Mouse (Mus musculus) kidney, embryonic 14.5 days (tissue): ENCODE results near the gene Atf2. TPM values are rescaled to one million over a fixed set of nuclear protein-coding genes. Genes with fewer than 3 reads are reported as not detected.
"Not testable (repeated sequence)": the region's sequence is repeated elsewhere in the genome, so short reads cannot be mapped to it uniquely, and the experiment has no call there.

Experiments
- ATAC-seq: fragments of 200-750 bp; cut with Nextera tagmentation; 2 replicates; pipeline ENCODE4 v1.8.0; 2017; ENCODE audit warnings: moderate number of reproducible peaks, mild to moderate bottlenecking, moderate TSS enrichment, moderate library complexity; ENCODE audit not compliant: low FRiP score, low TSS enrichment
- H3K27ac ChIP-seq: fragments of 300-500 bp; sonication (generic); 2 replicates; pipeline ENCODE4 v1.5.1; 2014; ENCODE audit warnings: low read depth, mild to moderate bottlenecking, low read length, moderate library complexity, mixed read lengths
- H3K27me3 ChIP-seq: fragments of 300-500 bp; sonication (generic); 2 replicates; pipeline ENCODE4 v1.6.1; 2014; ENCODE audit warnings: mild to moderate bottlenecking, low read length; ENCODE audit not compliant: control insufficient read depth, insufficient read depth
- H3K36me3 ChIP-seq: fragments of 300-500 bp; sonication (generic); 2 replicates; pipeline ENCODE4 v1.6.1; 2014; ENCODE audit warnings: low read length, mixed read lengths; ENCODE audit not compliant: control insufficient read depth, insufficient read depth
- H3K4me1 ChIP-seq: fragments of 300-500 bp; sonication (generic); 2 replicates; pipeline ENCODE4 v1.6.1; 2014; ENCODE audit warnings: low read length, mixed read lengths; ENCODE audit not compliant: control insufficient read depth, insufficient read depth
- H3K4me2 ChIP-seq: fragments of 300-500 bp; sonication (generic); replicated peaks from 2 replicates; pipeline ENCODE4 v1.6.1; 2014; ENCODE audit warnings: low read depth, mild to moderate bottlenecking, low read length
- H3K4me3 ChIP-seq: fragments of 300-500 bp; sonication (generic); 2 replicates; pipeline ENCODE4 v1.5.1; 2014; ENCODE audit warnings: mild to moderate bottlenecking, low read length
- H3K9ac ChIP-seq: fragments of 300-500 bp; sonication (generic); 2 replicates; pipeline ENCODE4 v1.6.1; 2014; ENCODE audit warnings: low read depth, mild to moderate bottlenecking, low read length, moderate library complexity
- H3K9me3 ChIP-seq: fragments of 300-500 bp; sonication (generic); 2 replicates; pipeline ENCODE4 v1.6.1; 2016; ENCODE audit warnings: low read length; ENCODE audit not compliant: control insufficient read depth
- WGBS: fragments of 180-500 bp; shearing (Covaris S2); extraction: QIAGEN DNeasy Blood & Tissue Kit; methylation state at CpG from one replicate; pipeline ENCODE4 v1.1.7; 2014; 5-methylcytosine and 5-hydroxymethylcytosine counted together
- polyA plus RNA-seq: library from polyadenylated mRNA; unstranded; fragments of >200 nt; fragmentation: Nextera tagmentation; extraction: Ambion mirVana; gene quantifications from 2 replicates; pipeline ENCODE4 v1.2.1, GENCODE M21; 2014

Gene Atf2
- polyA plus RNA-seq, 1 experiment from 2014 or later: 83.3 TPM

DNA sequence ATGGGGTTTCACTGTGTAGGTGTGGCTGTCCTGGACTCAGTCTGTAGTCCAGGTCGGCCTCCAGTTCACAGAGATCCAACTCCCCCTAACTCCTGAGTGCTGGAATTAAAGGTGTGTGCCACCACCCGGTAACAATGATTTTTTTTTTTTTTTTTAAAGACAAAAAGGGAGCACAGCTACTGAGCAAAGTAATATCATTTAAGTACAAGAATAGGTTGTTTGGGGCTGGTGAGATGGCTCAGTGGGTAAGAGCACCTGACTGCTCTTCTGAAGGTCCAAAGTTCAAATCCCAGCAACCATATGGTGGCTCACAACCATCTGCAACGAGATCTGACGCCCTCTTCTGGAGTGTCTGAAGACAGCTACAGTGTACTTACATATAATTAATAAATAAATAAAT, 4.5 kb upstream of the Atf2 start:
- H3K27ac ChIP-seq, H3K9ac ChIP-seq, H3K4me3 ChIP-seq, H3K9me3 ChIP-seq, H3K36me3 ChIP-seq, H3K4me2 ChIP-seq, ATAC-seq, H3K27me3 ChIP-seq, H3K4me1 ChIP-seq: not testable (repeated sequence)
- WGBS: 78% methylated on average over 4 of the region's 4 CpGs

DNA sequence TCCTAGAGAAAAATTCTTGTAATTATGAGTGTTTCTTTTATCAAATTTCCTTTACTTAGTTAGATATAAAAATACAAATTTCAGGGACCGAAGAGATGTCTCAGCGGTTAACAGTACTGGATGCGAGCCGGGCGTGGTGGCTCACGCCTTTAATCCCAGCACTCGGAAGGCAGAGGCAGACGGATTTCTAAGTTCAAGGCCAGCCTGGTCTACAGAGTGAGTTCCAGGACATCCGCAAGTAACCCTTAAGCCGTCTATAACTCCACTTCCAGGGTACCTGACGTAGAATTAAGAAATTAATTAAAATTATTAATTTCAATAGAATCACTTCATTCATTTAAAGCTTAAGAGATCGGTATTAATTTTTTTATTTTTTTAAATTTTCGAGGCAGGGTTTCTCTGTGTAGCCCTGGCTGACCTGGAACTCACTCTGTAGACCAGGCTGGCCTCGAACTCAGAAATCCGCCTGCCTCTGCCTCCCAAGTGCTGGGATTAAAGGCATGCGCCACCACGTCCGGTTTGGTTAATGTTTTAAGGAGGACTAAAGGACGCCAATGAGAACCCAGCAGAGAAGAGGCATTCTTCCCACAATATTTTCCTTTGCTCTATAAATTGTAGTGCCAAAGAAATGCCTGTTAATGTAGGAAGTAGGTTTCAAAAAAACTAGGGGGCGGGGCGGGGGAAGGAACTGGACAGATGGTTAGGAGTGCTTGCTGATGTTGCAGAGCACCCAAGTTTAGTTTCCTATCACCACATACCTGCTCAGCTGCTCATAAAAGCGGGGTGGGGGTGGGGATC, 1.2 kb upstream of the Atf2 start:
- 62% methylated on average over 22 of the region's 22 CpGs for WGBS
- H3K9me3 ChIP-seq: no peaks in the 10 kb centered on the region
- H3K4me3 ChIP-seq: peak overlapping the region; percentile 76
- H3K27ac ChIP-seq: peak overlapping the region; percentile 87
- H3K36me3 ChIP-seq: no peaks in the 10 kb centered on the region
- peak overlapping the region; percentile 36 for H3K4me2 ChIP-seq
- H3K4me1 ChIP-seq: no peaks in the 10 kb centered on the region
- H3K27me3 ChIP-seq: no peaks in the 10 kb centered on the region
- peak overlapping the region; percentile 75; the same call in 1 of the 2 replicates for H3K9ac ChIP-seq
- no peak for ATAC-seq

GRCm38 (mm10) chr2:73891701-73892463, 557 bp downstream of the Atf2 start:
- H3K9ac ChIP-seq: peak overlapping the region; percentile 92
- under 1% methylated on average over 49 of the region's 54 CpGs for WGBS
- no peaks in the 10 kb centered on the region for H3K36me3 ChIP-seq
- peak overlapping the region; percentile 76 for H3K4me3 ChIP-seq
- no peaks in the 10 kb centered on the region for H3K9me3 ChIP-seq
- peak overlapping the region; percentile 72 for H3K4me2 ChIP-seq
- H3K4me1 ChIP-seq: no peaks in the 10 kb centered on the region
- ATAC-seq: peak; percentile 48; the same call in 1 of the 2 replicates
- peak overlapping the region; percentile 89 for H3K27ac ChIP-seq
- no peaks in the 10 kb centered on the region for H3K27me3 ChIP-seq

- no peaks in the 10 kb centered on the region for H3K4me1 ChIP-seq
- H3K9me3 ChIP-seq: no peaks in the 10 kb centered on the region
- H3K9ac ChIP-seq: no peak overlapping the region
- no peak overlapping the region for H3K27ac ChIP-seq
- H3K4me3 ChIP-seq: no peak overlapping the region
- H3K27me3 ChIP-seq: no peaks in the 10 kb centered on the region
- H3K4me2 ChIP-seq: no peak overlapping the region
- ATAC-seq: no peak
- no peaks in the 10 kb centered on the region for H3K36me3 ChIP-seq
- WGBS: 81% methylated on average over 2 of the region's 2 CpGs
These were observed 6.4 kb downstream of the Atf2 start for GRCm38 (mm10) chr2:73885997-73886396.

GRCm38 (mm10) chr2:73877891-73878290, 14.5 kb downstream of the Atf2 start:
- peaks cover 11% of the 10 kb centered on the region; the same call in 1 of the 2 replicates for H3K36me3 ChIP-seq
- H3K27me3 ChIP-seq: no peaks in the 10 kb centered on the region
- H3K4me3 ChIP-seq: no peak overlapping the region
- WGBS: 92% methylated on average over 2 of the region's 2 CpGs
- no peaks in the 10 kb centered on the region for H3K9me3 ChIP-seq
- ATAC-seq: no peak
- H3K27ac ChIP-seq: no peak overlapping the region
- H3K4me2 ChIP-seq: no peak overlapping the region
- H3K4me1 ChIP-seq: no peaks in the 10 kb centered on the region
- no peak overlapping the region for H3K9ac ChIP-seq

DNA sequence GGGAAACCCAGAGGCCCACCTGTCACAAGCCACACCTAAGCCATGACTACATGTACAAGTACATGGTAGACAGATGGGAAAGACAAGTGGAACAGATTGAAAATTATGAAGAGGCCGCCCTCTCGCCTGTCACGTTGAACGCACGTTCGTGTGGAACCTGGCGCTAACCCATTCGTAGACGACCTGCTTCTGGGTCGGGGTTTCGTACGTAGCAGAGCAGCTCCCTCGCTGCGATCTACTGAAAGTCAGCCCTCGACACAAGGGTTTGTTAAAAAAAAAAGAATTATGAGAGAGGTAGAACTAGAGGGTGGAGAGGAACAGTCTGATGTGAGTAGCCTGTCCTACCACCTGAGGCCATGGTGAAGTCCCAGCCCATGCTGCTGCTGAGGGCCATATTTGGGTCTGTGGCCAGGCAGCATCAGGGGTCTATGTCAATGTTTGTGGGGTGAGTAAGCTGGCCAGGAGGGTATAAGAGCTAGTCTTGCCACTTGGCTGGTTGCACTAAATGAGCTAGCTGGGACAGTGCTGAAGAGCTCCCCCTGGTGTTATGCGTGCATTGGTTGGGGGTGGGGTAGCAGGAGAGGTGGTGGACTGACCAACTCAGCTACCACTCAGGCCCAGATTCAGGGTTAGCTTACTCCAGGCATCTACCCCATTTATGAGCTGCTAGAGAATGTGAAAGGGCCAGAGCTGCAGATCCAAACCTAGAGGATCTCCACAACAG, 24.5 kb downstream of the Atf2 start:
- no peaks in the 10 kb centered on the region for H3K27me3 ChIP-seq
- H3K9me3 ChIP-seq: no peaks in the 10 kb centered on the region
- H3K4me3 ChIP-seq: no peak overlapping the region
- H3K4me1 ChIP-seq: no peaks in the 10 kb centered on the region
- no peak overlapping the region for H3K4me2 ChIP-seq
- H3K27ac ChIP-seq: no peak overlapping the region
- WGBS: 81% methylated on average over 16 of the region's 16 CpGs
- peaks cover 6% of the 10 kb centered on the region for H3K36me3 ChIP-seq
- ATAC-seq: no peak
- H3K9ac ChIP-seq: no peak overlapping the region

GRCm38 (mm10) chr2:73860046-73860624, 32.3 kb downstream of the Atf2 start:
- 64% methylated on average over 4 of the region's 4 CpGs for WGBS
- H3K27me3 ChIP-seq: no peaks in the 10 kb centered on the region

GRCm38 (mm10) chr2:73857352-73857751, 35.1 kb downstream of the Atf2 start:
- H3K4me1 ChIP-seq: 0 out of 2 replicates have a peak, but pooled peaks cover 3% of the 10 kb centered on the region
- no peak overlapping the region for H3K4me2 ChIP-seq
- ATAC-seq: no peak
- H3K36me3 ChIP-seq: no peaks in the 10 kb centered on the region
- H3K9ac ChIP-seq: no peak overlapping the region
- H3K27me3 ChIP-seq: no peaks in the 10 kb centered on the region
- H3K27ac ChIP-seq: no peak overlapping the region
- no peaks in the 10 kb centered on the region for H3K9me3 ChIP-seq
- H3K4me3 ChIP-seq: no peak overlapping the region

More at GRCm38 (mm10) chr2:73860046-73860624, 32.3 kb downstream of the Atf2 start:
- no peak for ATAC-seq
- Histone ChIP-seq H3K9me3 (no peaks in the 10 kb centered on the region), H3K9ac (no peak overlapping the region), H3K36me3 (no peaks in the 10 kb centered on the region; the same call in 1 of the 2 replicates), H3K4me1 (0 out of 2 replicates have a peak, but pooled peaks cover 3% of the 10 kb centered on the region), H3K27ac (no peak overlapping the region), H3K4me3 (no peak overlapping the region), H3K4me2 (no peak overlapping the region)
